Mouse (Mus musculus) myocyte (in vitro differentiated cells): ENCODE results near the gene Comp. TPM values are rescaled to one million over a fixed set of nuclear protein-coding genes. Genes with fewer than 3 reads are reported as not detected.

Experiments used
- H3K27me3 ChIP-seq: one replicate; pipeline ENCODE4 v1.6.1; 2011; ENCODE audit not compliant: control insufficient read depth, insufficient read depth, insufficient read length
- H3K36me3 ChIP-seq: one replicate; pipeline ENCODE4 v1.6.1; 2011; ENCODE audit not compliant: control insufficient read depth, insufficient read depth
- H3K4me2 ChIP-seq: one replicate; pipeline ENCODE4 v1.6.1; 2011; ENCODE audit warnings: low read depth, control low read depth
- H3K4me3 ChIP-seq: one replicate; pipeline ENCODE4 v1.5.1; 2011; ENCODE audit warnings: mild to moderate bottlenecking, control low read depth, moderate library complexity
- H3K79me2 ChIP-seq: one replicate; pipeline ENCODE4 v1.6.1; 2011; ENCODE audit not compliant: control insufficient read depth, insufficient read depth
- H3ac ChIP-seq: one replicate; pipeline ENCODE4 v1.6.1; 2011; ENCODE audit not compliant: control insufficient read depth, insufficient read length
- CEBPB ChIP-seq: IDR thresholded peaks from 2 replicates; pipeline ENCODE4 v1.6.1; 2011; ENCODE audit warnings: mild to moderate bottlenecking, moderate library complexity; ENCODE audit not compliant: poor library complexity, insufficient read depth, severe bottlenecking
- E2F4 ChIP-seq: IDR thresholded peaks from one replicate; pipeline ENCODE4 v1.6.1; 2011; ENCODE audit warnings: mild to moderate bottlenecking, control low read depth, moderate library complexity; ENCODE audit not compliant: insufficient read depth
- MAX ChIP-seq: IDR thresholded peaks from one replicate; pipeline ENCODE4 v1.6.1; 2011; ENCODE audit warnings: low read depth, mild to moderate bottlenecking, control low read depth
- MYOD1 ChIP-seq, 3 experiments: IDR thresholded peaks; one replicate each; pipeline ENCODE4 v1.6.1; 2011; ENCODE audit warnings: control low read depth in 2 of 3, low read depth in 2 of 3, mild to moderate bottlenecking in 2 of 3, moderate library complexity in 1 of 3; ENCODE audit not compliant: insufficient read length in 2 of 3, control insufficient read depth in 1 of 3
- MYOG ChIP-seq, 3 experiments: IDR thresholded peaks; one replicate each; pipeline ENCODE4 v1.6.1; 2011; ENCODE audit warnings: control low read depth in 2 of 3, low read depth in 2 of 3, mild to moderate bottlenecking in 2 of 3; ENCODE audit not compliant: insufficient read length in 2 of 3, control insufficient read depth in 1 of 3, insufficient read depth in 1 of 3
- POLR2A ChIP-seq: IDR thresholded peaks from one replicate; pipeline ENCODE4 v1.6.1; 2011; ENCODE audit warnings: low read depth, mild to moderate bottlenecking, control low read depth, moderate library complexity; ENCODE audit not compliant: insufficient read length
- POLR2AphosphoS2 ChIP-seq: IDR thresholded peaks from one replicate; pipeline ENCODE4 v1.6.1; 2011; ENCODE audit warnings: low read depth, control low read depth; ENCODE audit not compliant: insufficient read length
- REST ChIP-seq: IDR thresholded peaks from one replicate; pipeline ENCODE4 v1.6.1; 2011; ENCODE audit warnings: mild to moderate bottlenecking, control low read depth, moderate library complexity; ENCODE audit not compliant: insufficient read depth, insufficient read length
- SRF ChIP-seq: IDR thresholded peaks from one replicate; pipeline ENCODE4 v1.6.1; 2011; ENCODE audit warnings: low read depth; ENCODE audit not compliant: control insufficient read depth, insufficient read length
- TCF12 ChIP-seq: IDR thresholded peaks from one replicate; pipeline ENCODE4 v1.6.1; 2011; ENCODE audit warnings: mild to moderate bottlenecking, control low read depth; ENCODE audit not compliant: poor library complexity, insufficient read depth, severe bottlenecking
- TCF3 ChIP-seq: IDR thresholded peaks from one replicate; pipeline ENCODE4 v1.6.1; 2011; ENCODE audit warnings: low read depth, control low read depth; ENCODE audit not compliant: insufficient read length
- USF1 ChIP-seq: IDR thresholded peaks from one replicate; pipeline ENCODE4 v1.6.1; 2011; ENCODE audit warnings: low read depth, mild to moderate bottlenecking, control low read depth, moderate library complexity
- polyA plus RNA-seq: library from polyadenylated mRNA; unstranded; fragments of >200 nt; fragmentation: generic; extraction: Trizol; gene quantifications from one replicate; pipeline ENCODE4 v1.2.1, GENCODE M21; 2012; ENCODE audit warnings: missing spikeins

Comp gene
- polyA plus RNA-seq, 1 experiment = 0.05 TPM

DNA sequence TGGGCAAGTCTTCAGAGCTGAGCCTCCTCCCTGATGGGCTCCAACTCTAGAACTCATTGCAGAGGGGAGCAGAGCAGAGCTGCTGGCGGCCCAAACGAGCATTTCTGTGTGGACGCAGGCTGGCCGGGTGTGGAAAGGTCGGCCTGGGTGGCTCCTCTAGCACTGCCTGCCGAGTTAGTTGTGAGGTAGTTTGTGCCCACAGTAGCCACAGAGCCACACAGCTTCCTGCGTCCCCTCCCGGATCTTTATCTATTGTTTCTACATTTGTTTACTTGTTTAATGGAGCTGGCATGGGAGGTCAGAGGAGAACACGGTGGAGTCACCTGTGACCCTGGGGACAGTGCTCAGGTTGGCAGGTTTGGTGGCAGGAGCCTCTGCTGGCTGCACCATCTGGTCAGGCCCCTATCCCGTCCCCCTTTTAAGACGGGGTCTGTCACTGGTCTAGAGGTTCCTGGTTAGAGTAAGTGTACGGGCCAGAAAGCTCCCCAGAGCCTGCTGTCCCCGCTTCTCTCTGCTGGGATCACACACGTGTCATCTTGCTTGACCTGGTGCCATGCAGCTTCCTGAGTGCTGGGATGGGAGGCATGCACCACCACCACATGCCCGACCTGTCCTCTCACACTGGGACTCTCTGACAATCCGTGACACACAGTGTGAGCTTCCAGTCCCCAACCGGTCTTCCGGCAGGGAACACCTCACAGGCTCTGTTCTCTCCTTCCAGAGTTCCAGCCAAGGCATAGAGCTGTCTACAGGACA, 48.2 kb downstream of the Comp start:
- Histone ChIP-seq H3K27me3 (no peaks in the 10 kb centered on the region), H3K4me3 (no peak overlapping the region), H3K36me3 (no peaks in the 10 kb centered on the region), H3K4me2 (no peak overlapping the region), H3K79me2 (no peaks in the 10 kb centered on the region), H3ac (no peak overlapping the region)
- TF ChIP-seq CEBPB (no peak), E2F4 (no peak), MAX (no peak), POLR2A (no peak), POLR2AphosphoS2 (no peak), USF1 (no peak)

DNA sequence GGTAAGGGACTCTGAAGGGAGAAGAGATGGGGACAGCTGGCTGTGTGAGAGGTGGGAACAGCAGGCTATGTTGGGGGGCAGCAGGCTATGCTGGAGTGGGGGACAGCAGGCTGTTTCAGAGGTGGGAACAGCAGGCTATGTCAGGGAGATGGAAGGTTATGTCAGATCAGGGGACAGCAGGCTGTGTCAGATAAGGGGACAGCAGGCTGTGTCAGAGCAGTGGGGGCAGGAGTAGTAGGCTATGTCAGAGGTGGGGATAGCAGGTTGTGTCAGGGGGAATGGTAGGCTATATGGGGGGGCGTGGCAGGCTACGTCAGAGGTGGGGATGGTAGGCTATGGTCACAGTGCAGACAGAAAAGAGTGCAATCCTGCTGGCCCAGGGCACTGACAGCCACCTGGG, 49.4 kb downstream of the Comp start:
- no peak overlapping the region for H3K4me2 ChIP-seq
- no peaks in the 10 kb centered on the region for H3K79me2 ChIP-seq
- no peaks in the 10 kb centered on the region for H3K27me3 ChIP-seq
- no peak for TF ChIP-seq REST
- TF ChIP-seq MAX = no peak
- TF ChIP-seq MYOG (IDR thresholded peaks at IDR 0.05; ENCODE audit: control insufficient read depth in 1 of 3, insufficient read depth in 1 of 3, insufficient read length in 2 of 3, low read depth in 2 of 3) = no peak
- no peak for TF ChIP-seq MYOD1 (IDR thresholded peaks at IDR 0.05; ENCODE audit: control insufficient read depth in 1 of 3, insufficient read length in 2 of 3, low read depth in 2 of 3)
- TF ChIP-seq USF1 = no peak
- TF ChIP-seq SRF = no peak
- no peak for TF ChIP-seq E2F4
- TF ChIP-seq POLR2A = no peak
- no peak for TF ChIP-seq CEBPB
- no peak for TF ChIP-seq TCF3
- TF ChIP-seq TCF12 = no peak
- TF ChIP-seq POLR2AphosphoS2 = no peak
- H3K4me3 ChIP-seq = no peak overlapping the region
- no peak overlapping the region for H3ac ChIP-seq
- H3K36me3 ChIP-seq = no peaks in the 10 kb centered on the region

- no peak overlapping the region for H3K4me2 ChIP-seq
- H3K27me3 ChIP-seq = no peaks in the 10 kb centered on the region
- H3K79me2 ChIP-seq = no peaks in the 10 kb centered on the region
- no peak overlapping the region for H3K4me3 ChIP-seq
- no peak for TF ChIP-seq TCF12
- TF ChIP-seq USF1 = no peak
- no peak for TF ChIP-seq MYOD1 (IDR thresholded peaks at IDR 0.05; ENCODE audit: control insufficient read depth in 1 of 3, insufficient read length in 2 of 3, low read depth in 2 of 3)
- TF ChIP-seq E2F4 = no peak
- TF ChIP-seq TCF3 = no peak
- no peak for TF ChIP-seq MAX
- TF ChIP-seq MYOG (IDR thresholded peaks at IDR 0.05; ENCODE audit: control insufficient read depth in 1 of 3, insufficient read depth in 1 of 3, insufficient read length in 2 of 3, low read depth in 2 of 3) = no peak
- no peak for TF ChIP-seq SRF
- TF ChIP-seq REST = no peak
- no peak for TF ChIP-seq POLR2A
- no peaks in the 10 kb centered on the region for H3K36me3 ChIP-seq
- no peak overlapping the region for H3ac ChIP-seq
Measured at GRCm38 (mm10) chr8:70426300-70426907, 53.0 kb downstream of the Comp start.

GRCm38 (mm10) chr8:70431213-70431612, 57.9 kb downstream of the Comp start:
- Histone ChIP-seq H3K27me3 (no peaks in the 10 kb centered on the region), H3K79me2 (peaks cover 7% of the 10 kb centered on the region), H3K4me2 (no peak overlapping the region), H3K36me3 (no peaks in the 10 kb centered on the region), H3K4me3 (no peak overlapping the region), H3ac (no peak overlapping the region)
- no peak for TF ChIP-seq TCF3
- no peak for TF ChIP-seq POLR2A
- no peak for TF ChIP-seq MYOD1 (IDR thresholded peaks at IDR 0.05; ENCODE audit: control insufficient read depth in 1 of 3, insufficient read length in 2 of 3, low read depth in 2 of 3)
- no peak for TF ChIP-seq MAX
- TF ChIP-seq MYOG (IDR thresholded peaks at IDR 0.05; ENCODE audit: control insufficient read depth in 1 of 3, insufficient read depth in 1 of 3, insufficient read length in 2 of 3, low read depth in 2 of 3) = no peak
- TF ChIP-seq TCF12 = no peak
- no peak for TF ChIP-seq POLR2AphosphoS2
- TF ChIP-seq USF1 = no peak
- no peak for TF ChIP-seq CEBPB
- TF ChIP-seq REST = no peak
- TF ChIP-seq E2F4 = no peak
- no peak for TF ChIP-seq SRF

Other genes starting within 250 kb of the Comp start
- 41.3 TPM for gene Nr2c2ap, start 242.2 kb upstream of the Comp start, polyA plus RNA-seq
- gene Rfxank, start 234.4 kb upstream of the Comp start, polyA plus RNA-seq = 11.2 TPM
- gene Borcs8, start 234.1 kb upstream of the Comp start, polyA plus RNA-seq = 53.0 TPM
- gene Mef2b, start 233.8 kb upstream of the Comp start, polyA plus RNA-seq = 0.85 TPM
- gene Tmem161a, start 201.2 kb upstream of the Comp start, polyA plus RNA-seq = 132 TPM
- 2.6 TPM for gene Slc25a42, start 161.3 kb upstream of the Comp start, polyA plus RNA-seq
- gene Sugp2, start 139.3 kb upstream of the Comp start, polyA plus RNA-seq = 15.4 TPM
- gene Armc6, start 139.1 kb upstream of the Comp start, polyA plus RNA-seq = 35.4 TPM
- 43.6 TPM for gene Homer3, start 90.7 kb upstream of the Comp start, polyA plus RNA-seq
- gene Ddx49, start 71.1 kb upstream of the Comp start, polyA plus RNA-seq = 106 TPM
- 236 TPM for gene Cope, start 71.0 kb upstream of the Comp start, polyA plus RNA-seq
- 4.4 TPM for gene Cers1, start 57.8 kb upstream of the Comp start, polyA plus RNA-seq
- 2.6 TPM for gene Gdf1, start 43.7 kb upstream of the Comp start, polyA plus RNA-seq
- gene Upf1, start 20.3 kb upstream of the Comp start, polyA plus RNA-seq = 35.8 TPM
- 9.6 TPM for gene Crtc1, start 66.0 kb downstream of the Comp start, polyA plus RNA-seq
- 32.5 TPM for gene Klhl26, start 103.4 kb downstream of the Comp start, polyA plus RNA-seq
- gene Tmem59l, start 113.8 kb downstream of the Comp start, polyA plus RNA-seq = 0.04 TPM
- 99.1 TPM for gene Crlf1, start 119.6 kb downstream of the Comp start, polyA plus RNA-seq
- gene Rex1bd, start 133.2 kb downstream of the Comp start, polyA plus RNA-seq = 259 TPM
- 2,253 TPM for gene Uba52, start 137.2 kb downstream of the Comp start, polyA plus RNA-seq
- gene Fkbp8, start 154.2 kb downstream of the Comp start, polyA plus RNA-seq = 329 TPM
- gene Kxd1, start 154.4 kb downstream of the Comp start, polyA plus RNA-seq = 73.8 TPM
- gene Ell, start 165.9 kb downstream of the Comp start, polyA plus RNA-seq = 12.7 TPM
- gene Isyna1, start 220.8 kb downstream of the Comp start, polyA plus RNA-seq = 40.4 TPM
- 133 TPM for gene Ssbp4, start 235.3 kb downstream of the Comp start, polyA plus RNA-seq
- not detected for gene Lrrc25, start 242.6 kb downstream of the Comp start, polyA plus RNA-seq